Mouse (Mus musculus): ENCODE measurements around the gene Pqlc3. TPM values are rescaled to one million over a fixed set of nuclear protein-coding genes. Genes with fewer than 3 reads are reported as not detected.
A peak's percentile ranks its signal among the peaks of the same experiment; 100 is the strongest.
"Not testable (repeated sequence)": the region's sequence is repeated elsewhere in the genome, so short reads cannot be mapped to it uniquely, and the experiment has no call there.

Pqlc3 gene
- total RNA-seq (2014; fragmentation: Nextera tagmentation) (32.3 and 42.3 TPM in 2 replicates), total RNA-seq (2017) (19.7 and 25.3 TPM in 2 replicates)

DNA sequence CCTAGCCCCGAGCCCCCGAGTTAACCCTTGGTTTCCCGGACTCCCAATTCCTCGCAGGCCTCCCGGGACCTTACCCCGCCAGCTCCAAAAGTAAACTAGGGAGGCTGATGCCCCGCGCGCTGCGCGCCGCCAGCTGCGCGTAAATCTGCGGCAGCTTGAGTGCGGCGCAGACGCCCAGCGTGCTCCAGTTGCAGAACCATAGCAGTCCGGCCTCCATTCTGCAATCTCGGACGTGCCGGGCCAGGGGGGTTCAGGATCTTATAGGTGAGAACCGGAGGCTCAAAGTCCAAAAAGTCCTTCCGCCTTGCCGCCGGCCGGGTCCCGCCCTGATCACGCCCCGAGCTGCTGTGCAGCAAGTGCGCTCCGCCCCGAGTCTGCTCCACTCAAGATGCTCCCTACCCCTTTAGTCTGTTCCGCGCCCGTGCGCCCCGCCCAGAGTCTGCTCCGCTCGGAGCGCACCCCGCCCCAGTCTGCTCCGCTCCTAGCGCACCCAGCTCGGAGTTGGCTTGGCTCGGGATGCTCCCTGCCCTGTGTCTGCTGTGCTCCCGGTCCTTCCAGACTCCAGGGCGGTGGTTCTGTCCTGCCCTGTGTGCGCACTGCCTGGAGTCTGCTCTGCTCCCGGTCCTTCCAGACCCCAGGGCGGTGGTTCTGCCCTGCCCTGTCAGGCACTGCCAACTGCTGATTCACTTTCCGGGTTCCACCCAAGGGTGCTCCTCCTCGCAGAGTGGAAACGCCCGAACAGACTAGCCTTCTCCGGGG lies at the start of gene Pqlc3:
Gene Pqlc3 (minus strand): TSS at position 670 of the 759 bp plus-strand sequence.
- ATAC-seq (replicated peaks; ENCODE audit: poor library complexity, severe bottlenecking): peak; percentile 87

DNA sequence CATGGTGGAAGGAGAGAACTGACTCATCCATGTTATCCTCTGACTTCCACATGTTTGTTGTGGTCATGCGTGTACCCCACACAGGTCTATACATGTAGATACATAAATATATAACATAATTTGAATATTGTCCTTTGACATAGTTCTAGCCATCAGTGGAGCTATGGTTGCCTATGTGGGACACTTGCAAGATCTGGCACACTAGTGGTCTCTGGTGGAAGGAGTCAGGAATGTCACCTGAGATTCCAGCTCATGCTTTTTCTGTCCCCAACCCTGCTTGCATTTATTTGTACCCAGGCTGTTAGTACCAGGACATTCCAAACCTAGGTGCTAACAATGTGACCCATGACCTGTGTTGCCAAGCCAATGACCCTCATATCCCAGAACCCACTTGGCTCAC lies 49.6 kb upstream of the Pqlc3 start:
- no peak for ATAC-seq (replicated peaks; ENCODE audit: poor library complexity, severe bottlenecking)

DNA sequence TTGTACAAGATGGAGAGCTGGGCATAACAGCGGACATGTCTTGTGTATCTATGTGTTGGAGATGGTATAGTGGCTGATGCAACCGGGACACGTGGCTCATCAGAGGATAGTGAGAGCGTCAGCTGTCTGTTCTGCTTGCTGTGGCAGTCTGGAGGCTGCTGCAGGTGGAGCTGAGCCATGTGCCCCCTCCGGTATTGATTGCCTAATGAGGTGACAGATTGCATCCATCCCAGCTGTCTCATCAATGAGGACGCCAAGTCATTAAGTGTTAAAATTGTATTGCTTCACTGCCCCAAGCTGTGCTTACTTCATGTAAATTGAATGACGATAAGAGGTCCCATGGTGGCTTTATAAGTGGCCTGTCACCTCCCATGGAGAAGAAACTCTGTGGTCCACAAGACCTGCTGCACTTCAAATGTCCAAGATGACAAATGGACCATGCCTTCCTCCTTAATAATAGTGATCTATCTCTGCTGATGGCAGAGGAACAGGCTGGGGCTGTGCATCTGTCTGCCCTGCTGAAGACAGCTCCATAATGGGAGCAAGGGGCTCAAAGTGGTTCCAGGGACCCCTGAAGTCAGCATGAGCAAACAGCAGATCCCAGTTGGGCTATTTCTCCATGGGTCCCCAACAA lies 48.9 kb upstream of the Pqlc3 start:
- no peak for ATAC-seq (replicated peaks; ENCODE audit: poor library complexity, severe bottlenecking)

DNA sequence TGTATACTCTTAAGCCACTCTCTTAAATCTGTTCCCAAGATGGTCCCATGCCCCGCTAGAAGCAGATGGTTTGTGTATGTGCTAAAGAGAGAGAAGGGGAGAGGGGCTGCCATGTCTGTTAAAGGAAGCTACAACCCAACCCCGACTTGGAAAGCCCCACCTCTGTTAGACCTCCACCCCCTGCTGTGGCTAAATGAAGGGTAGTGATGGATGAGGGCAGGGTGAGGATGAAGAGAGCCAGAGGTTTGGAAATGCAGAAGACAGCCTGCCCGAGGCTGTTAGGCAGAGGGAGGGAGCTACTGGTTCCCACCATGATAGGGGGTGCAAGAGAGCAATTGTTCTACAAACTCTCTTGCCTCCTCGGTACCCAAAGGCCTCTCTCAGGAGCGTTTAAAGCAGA lies 43.1 kb upstream of the Pqlc3 start:
- no peak for ATAC-seq (replicated peaks; ENCODE audit: poor library complexity, severe bottlenecking)

DNA sequence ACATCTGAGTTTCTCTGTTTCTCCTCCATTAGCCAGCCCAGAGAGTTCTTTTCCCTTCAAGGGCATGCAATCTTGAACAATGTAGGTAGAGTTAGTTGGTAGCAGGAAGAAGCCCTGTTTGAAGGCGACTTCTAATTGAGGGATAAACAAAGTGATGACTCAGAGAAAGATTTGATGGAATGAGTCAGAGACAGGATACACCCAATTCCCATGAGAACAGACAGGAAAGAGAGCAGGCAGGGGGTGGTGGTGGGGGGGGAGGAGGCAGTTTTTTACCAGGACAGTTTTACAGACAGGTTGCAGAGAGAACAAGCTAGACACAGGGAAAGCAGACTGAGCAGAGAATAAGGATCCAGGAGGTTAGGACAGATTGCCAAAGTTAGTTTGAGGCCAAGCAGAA lies 40.4 kb upstream of the Pqlc3 start:
- no peak for ATAC-seq (replicated peaks; ENCODE audit: poor library complexity, severe bottlenecking)

DNA sequence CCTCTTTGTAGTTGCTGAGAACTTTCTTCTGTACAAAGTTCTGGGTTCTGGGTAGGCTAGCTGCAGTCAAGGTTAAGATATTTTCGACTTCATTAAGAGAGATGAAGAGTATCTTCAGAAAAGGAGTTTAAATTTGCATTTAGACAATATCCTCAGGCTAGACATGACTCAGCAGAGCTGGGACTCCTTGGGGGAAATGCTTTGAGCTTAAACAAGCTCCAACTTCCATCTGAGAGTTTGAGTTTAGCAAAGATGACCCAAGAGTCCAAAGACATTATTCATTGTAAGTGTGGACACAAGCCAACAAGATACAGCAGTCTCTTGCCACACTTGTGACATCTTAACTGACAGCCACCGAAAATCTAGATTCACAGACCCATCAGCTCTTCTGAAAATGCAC lies 39.2 kb upstream of the Pqlc3 start:
- ATAC-seq (replicated peaks; ENCODE audit: poor library complexity, severe bottlenecking): no peak

DNA sequence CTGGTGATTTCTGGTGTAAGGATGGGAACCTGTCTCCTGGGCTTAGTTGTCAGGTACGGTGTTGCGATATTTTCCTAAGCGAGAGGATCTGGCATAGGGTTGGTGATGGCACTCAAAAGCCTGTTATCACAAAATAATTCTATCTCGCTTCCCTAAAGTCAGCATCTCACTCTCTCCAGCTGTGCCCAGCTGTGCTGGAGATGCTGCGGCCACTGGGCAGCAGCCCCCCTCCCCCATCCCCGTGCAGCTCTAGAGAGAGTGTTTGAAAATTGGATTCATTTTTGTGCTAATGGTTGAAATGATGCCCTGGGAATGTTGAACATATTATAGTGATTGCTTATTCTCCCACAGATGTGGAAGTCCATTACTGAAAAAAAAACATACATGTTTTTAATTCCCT lies 38.0 kb upstream of the Pqlc3 start:
- no peak for ATAC-seq (replicated peaks; ENCODE audit: poor library complexity, severe bottlenecking)

DNA sequence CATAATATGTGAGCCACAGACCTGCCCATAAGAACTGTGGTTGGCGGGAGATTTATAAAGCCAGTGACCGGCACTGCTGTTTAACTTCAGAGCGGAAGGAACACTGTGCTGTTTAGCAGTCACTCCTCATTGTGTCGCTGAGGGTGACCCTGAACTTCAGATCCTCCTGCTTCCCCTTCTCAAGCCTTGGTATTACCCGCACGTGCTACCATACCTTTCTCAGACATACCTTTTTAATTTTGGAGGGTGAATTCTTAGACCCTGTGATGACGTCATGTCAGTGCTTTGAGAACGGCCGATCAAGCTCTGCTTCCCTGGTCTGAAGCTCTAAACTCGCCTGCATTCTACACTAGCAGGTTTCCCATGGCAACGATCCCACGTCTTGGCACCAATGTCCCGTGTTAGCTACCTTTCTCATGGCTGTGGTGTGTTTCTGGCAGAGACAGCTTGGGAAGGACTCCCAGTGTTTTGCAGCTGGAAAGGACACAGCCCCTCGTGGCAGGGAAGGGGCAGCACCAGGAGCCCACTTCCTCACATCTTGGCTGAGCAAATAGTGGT lies 36.9 kb upstream of the Pqlc3 start:
- ATAC-seq (replicated peaks; ENCODE audit: poor library complexity, severe bottlenecking): no peak

DNA sequence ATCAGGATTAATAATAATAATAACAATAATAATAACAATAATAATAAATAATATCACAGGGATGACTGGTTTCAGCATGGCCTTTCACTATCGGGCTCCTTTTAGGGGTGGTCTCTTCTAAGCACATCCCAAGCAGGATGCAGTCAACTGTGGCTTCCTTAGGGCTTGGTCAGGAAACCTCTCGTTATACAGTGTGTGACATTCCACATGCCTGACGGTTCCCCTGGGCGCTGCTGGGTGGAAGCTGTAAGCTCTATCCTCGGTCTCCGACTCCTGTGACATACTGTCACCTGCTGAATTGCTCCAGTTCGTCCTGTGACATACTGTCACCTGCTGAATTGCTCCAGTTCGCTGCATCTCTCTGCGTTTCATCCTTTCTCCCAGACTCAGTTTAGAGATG lies 36.3 kb upstream of the Pqlc3 start:
- no peak for ATAC-seq (replicated peaks; ENCODE audit: poor library complexity, severe bottlenecking)

DNA sequence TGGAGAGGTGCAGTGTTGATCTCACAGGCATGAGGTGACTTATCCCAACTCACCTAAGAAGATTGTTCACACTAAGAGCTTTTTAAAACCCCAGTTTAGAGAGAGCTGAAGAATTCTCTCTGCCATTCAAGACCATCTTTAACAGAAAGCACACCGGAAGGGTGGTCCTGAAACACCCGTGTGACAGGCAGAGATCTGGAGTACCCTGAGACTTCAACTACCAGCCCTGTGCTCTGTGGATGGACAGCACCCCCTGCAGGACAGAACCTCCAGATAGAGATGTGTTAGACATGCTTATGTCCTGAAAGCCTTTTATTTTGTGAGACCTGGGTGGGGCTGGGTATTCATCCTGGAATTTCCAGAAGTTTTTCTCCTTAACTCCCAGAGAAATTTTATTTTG lies 34.9 kb upstream of the Pqlc3 start:
- ATAC-seq (replicated peaks; ENCODE audit: poor library complexity, severe bottlenecking): no peak; the same call in 1 of the 2 replicates

DNA sequence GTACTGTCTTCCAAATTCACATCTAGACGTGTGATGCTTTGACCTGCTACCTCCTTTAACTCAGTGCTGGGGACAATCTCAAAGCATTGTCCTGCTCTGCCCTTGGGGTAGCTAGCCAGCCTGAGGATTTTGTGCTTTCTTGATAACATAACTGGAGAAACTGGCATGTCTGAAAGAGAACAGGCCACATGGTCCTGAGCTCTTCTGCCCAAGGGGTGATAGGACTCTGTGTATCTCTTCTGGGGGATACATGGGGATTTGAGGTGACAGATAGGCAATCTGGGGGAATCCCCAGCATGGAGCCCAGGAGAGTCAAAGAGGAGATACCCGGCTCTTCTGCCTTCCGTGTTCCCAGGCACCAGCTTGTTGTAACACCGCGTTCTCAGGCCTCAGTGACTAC lies 34.5 kb upstream of the Pqlc3 start:
- no peak for ATAC-seq (replicated peaks; ENCODE audit: poor library complexity, severe bottlenecking)

DNA sequence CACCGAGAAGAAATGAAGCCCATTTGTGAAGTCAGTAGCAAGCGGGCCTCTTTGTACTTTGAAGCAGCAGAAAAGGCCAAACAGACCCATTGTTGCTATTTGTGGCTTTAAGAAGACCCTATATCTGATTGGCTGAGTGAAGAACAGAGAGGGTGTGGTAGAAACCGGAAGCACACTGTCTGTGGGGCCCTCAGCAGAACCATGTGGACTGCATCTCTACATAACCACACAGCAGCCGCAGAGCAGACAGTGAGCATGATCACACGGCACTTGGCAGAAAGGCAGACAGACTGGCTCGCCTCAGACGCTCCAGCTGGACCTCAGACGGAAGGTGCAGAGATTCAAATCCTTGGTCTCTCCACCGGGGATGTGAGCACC lies 33.2 kb upstream of the Pqlc3 start:
- no peak for ATAC-seq (replicated peaks; ENCODE audit: poor library complexity, severe bottlenecking)

DNA sequence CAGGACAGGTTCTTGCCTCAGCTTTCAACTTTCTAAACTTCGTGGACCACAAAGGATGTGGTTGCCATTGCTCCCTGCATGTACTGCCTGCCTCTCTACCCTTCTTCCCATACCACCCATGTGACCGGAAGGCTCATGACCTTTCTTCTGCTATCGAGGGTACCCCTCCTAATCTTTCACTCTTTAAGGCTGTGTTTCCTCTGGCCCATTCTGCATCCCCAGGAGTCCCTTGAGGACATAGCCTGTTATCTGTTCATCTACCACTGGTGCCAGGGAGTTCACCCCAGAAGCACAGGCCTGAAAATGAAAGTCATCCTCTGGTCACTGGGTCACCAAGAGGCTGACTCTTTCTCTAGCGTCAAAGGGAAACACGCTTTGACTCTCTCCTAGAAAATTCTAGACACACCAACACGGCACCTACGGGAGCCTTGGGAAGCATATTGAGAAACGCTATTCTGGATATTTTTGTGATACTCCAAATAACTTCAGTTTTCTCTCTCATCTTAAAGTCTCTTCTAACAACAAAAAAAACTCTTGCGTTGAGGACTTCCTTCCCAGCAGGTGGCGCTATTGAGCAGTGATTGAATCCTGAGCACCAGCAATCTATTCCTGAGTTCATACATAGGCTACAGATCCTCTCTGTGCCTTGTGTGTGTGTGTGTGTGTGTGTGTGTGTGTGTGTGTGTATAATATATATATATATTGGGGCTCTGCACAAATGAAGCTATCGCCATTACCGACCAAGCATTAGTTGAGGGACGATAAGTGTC lies 32.7 kb upstream of the Pqlc3 start:
- peak; percentile 45 for ATAC-seq (replicated peaks; ENCODE audit: poor library complexity, severe bottlenecking)

DNA sequence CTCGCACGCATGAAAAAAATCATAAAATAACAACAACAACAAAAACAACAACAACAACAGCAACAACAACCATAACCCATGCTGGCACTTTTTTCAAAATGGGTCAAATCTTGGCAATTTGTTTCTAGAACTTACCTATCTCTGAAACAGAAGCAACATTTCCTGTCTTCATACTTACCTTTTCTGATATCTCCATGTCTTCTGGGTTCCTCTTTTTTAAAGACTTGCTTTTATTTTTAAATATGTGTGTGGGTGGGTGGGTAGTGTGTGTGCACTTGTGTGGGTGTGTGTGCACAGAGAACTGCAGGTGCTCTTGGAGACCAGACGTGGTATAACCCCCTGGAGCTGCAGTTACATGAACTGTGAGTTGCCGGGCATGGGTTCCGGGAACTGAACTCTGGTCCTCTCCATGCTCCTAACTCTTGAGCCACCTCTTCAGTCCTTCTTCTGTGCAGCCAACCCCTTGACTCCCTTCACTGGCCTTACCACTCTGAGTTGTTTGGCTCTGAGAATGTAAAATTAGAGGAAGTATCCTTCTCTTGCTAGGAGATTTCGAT lies 24.4 kb upstream of the Pqlc3 start:
- no peak for ATAC-seq (replicated peaks; ENCODE audit: poor library complexity, severe bottlenecking)

DNA sequence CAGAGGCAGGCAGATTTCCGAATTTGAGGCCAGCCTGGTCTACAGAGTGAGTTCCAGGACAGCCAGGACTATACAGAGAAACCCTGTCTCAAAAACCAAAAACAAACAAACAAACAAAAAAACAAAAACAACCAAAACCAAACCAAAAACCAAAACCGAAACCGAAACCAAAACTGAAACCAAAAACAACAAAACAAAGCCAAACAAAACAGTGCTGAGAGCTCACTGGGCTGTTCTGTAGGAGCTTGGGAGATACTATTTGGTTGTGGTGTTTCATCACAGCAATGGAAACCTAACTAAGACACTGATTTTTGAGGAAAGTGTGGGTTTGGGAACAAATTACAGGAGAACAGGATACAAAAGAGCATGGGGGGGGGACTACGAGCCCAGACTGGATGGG lies 21.9 kb upstream of the Pqlc3 start:
- ATAC-seq (replicated peaks; ENCODE audit: poor library complexity, severe bottlenecking): no peak

DNA sequence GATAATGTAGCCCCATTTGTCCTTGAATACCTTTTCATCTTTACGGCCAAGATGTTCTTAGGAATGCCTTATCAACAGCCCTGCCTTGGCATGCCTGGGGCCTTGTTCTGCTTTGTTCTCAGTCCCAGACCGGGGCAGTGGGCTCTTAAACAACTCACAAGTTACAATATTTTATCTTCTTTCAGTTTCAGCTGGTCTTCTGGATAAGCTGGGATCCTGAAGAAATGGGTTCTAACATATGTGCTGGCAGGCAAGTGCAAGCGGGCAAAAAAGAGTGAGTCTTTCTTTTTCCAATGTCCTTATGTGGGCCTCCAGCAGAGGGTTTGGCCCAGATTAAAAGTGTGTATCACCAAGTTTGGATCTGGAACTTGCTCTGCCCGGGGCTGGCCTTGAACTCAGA lies 20.9 kb upstream of the Pqlc3 start:
- not testable (repeated sequence) for ATAC-seq (replicated peaks; ENCODE audit: poor library complexity, severe bottlenecking)

DNA sequence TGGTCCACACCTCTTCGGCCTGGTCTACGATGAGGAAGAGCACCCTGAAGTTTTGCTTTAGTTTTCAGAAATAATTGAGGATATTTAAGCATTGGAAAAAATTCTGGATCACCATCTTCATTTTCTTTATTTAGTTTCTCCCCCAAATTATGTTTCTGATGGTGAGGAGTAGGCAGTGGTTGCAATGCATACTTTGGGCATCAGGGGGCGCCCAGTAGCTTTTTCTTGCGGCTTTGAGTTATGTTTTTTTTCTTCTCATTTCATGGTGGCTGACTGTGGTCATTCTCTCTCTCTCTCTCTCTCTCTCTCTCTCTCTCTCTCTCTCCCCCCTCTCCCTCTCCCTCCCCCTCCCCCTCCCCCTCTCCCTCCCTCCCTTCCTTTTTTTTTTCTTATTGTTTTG lies 18.3 kb upstream of the Pqlc3 start:
- peak; percentile 69 for ATAC-seq (replicated peaks; ENCODE audit: poor library complexity, severe bottlenecking)

DNA sequence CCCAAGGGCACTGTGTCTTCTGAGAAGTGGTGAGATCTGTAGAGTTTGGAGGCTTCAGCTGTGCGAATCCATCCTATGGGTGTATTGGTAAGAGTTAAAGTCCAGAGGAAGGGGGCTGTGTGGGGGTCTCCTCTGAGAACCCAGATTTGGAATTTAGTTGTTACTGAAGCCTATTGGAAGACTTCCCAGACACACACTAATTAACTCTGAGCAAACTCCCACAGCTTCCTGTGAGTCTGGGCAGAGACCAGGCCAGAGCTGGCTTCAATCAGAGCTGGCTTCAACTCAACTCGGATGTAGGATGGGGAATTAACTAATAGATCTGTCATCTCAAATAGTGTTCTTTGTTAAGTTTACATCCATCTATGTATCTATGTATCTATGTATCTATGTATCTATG lies 15.5 kb upstream of the Pqlc3 start:
- no peak for ATAC-seq (replicated peaks; ENCODE audit: poor library complexity, severe bottlenecking)

DNA sequence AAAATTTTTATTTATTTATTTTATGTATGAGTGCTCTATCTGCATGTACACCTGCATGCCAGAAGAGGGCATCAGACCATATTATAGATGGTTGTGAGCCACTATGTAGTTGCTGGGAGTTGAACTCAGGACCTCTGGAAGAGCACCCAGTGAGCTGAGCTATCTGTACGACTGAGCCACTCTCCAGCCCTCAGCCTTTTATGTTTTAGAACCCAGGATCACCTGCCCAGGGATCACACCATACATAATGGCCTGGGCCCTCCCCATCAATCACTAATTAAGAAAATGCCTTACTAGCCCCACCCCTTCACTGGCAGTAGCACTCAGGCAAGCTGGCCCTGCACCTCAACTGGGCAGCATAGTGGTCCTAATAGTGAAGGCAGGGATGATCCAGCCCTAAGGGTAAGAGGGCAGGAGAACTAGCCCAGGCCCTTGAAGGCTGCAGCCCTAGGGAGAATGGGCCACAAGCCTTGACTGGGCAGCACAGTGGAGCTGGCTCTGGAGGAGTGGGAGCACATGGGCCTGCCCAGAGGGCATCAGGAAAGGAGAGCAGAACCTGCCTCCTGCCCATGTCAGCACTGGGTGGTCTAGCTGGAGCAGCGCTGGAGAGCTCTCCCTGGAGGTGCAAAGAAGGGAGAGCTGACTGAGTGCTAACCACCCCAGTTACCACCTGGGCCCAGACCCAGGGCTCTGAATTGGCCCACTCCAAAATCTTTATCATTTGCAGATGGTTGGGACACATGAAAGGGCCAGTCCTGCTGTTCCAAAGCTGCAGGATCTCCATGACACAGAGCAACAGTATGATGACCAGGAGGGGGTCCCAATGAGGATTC lies 12.1 kb upstream of the Pqlc3 start:
- ATAC-seq (replicated peaks; ENCODE audit: poor library complexity, severe bottlenecking): no peak
